Mouse (Mus musculus): ENCODE results near the gene Phf12.
A peak's percentile ranks its signal among the peaks of the same experiment; 100 is the strongest.

The Phf12 gene

DNA sequence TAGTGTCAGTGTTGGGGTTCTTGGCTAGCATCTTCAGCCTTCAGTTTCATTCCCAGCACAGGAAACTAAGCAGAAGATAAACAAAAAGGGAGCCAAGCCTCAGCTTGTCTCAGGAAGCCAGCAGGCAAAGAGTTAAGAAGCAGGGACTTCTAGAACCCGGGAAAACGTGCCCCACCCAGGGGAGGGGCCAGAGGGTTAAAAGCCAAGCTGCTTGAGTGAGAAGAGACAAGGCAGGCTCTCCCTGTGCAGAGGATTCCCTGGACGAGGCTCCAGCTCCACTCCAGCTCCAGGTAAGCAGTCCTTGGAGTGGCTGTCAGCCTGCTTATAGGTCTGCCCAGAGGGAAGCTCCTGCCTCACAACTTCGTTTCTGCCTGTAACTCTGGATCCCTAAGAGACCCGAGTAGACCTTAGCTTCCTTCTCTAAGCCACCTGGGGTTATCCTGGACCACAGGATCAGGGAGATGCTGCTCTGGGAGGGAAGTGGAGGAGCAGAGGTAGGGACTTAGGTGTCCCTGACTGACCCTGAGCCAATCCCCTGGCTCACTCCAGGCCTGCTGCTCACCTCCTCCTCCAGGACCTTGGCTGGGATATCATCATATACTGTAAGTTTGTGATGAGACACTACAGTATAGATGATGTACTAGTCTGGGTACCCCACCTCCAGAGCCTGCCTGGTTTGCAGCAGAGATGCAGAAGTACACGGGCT lies 90.0 kb downstream of the Phf12 start:
- DNase-seq (ENCODE audit: low read depth, low spot score) = peak; percentile 60

DNA sequence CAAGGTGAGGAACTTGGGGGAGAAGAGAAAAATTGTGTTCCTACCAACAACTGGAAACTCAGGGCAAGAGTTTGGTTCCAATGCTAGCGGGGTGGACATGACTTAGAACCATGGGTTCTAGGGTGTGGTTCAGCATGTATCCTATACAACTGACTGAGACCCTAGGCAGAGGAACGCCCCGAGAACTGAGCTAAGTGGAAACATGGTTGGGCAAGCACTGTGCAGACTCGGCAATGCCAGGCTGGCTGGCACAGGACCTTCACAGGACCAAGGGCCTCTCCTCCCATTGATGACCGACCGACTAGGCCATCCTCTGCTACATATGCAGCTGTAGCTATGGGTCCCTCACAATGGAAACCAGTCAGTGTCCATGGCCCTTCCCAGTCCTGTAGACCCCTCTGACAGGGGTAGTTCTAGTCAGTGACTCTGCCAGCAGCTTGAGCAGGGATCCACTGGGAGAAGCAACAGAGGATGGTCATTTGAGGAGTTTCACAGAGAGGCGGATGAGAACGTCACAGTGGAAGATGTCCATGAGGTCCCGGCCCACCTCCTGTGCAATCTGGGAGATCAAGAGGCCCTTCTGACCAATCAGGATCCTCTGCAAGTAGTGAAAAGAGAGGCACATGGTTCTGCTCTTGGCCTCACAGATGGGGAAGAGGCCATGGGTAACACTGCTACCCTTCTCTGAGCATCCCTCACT lies 91.2 kb downstream of the Phf12 start:
- DNase-seq (ENCODE audit: low read depth, low spot score) = no peak

DNA sequence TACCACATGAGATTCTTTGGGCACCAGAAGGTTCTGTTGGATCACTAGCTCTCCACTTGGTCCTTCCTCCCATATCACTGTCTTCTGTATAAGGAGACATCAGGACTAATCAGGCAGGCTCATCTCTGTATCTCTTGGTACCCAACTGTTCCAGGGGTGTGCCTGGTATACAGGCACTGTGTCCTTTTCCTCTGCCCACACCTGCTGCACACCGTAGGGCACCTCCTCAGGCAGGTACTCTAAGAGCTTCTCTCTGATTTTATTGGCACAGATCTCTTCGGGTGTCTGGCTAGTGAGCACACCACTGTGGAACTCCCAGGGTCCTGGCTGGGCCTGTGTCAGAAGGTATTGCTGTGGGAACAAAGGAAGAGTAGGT lies 91.7 kb downstream of the Phf12 start:
- no peak for DNase-seq (ENCODE audit: low read depth, low spot score)

DNA sequence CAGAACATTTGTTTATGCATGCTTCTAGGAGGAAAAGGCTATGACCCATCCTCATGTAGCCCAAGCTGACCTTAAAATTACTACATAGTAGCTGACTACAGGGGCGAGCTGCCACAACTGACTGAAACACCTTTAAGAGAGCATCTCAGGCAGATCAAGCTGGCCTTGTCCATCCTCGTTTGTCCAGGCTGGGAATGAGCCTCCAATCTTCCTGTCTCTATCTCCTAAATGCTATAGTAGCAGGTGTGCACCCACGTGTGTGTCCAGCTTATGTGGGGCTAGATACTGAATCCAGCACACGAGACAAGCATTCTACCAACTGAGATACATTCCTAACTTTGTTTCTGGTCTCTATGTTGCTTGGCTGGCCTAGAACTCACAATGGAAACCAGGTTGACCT lies 92.1 kb downstream of the Phf12 start:
- no peak for DNase-seq (ENCODE audit: low read depth, low spot score)
